Mouse (Mus musculus): ENCODE results near the gene Nemp2. TPM values are rescaled to one million over a fixed set of nuclear protein-coding genes. Genes with fewer than 3 reads are reported as not detected.
A peak's percentile ranks its signal among the peaks of the same experiment; 100 is the strongest.
"Not testable (repeated sequence)": the region's sequence is repeated elsewhere in the genome, so short reads cannot be mapped to it uniquely, and the experiment has no call there.

Gene Nemp2
- polyA plus RNA-seq, 1 experiment from 2014 or later, result 9.3 TPM

GRCm38 (mm10) chr1:52668743-52669323 lies 38.3 kb downstream of the Nemp2 start:
- H3K9me3 ChIP-seq (ENCODE audit: control insufficient read depth, low read length), result 0 out of 2 replicates have a peak, but pooled peaks cover 6% of the 10 kb centered on the region
- H3K27ac ChIP-seq (ENCODE audit: low read length), result no peak overlapping the region
- H3K4me2 ChIP-seq (ENCODE audit: low read length), result no peak overlapping the region
- H3K4me1 ChIP-seq (replicated peaks; ENCODE audit: control insufficient read depth, insufficient read depth, low read length), result peaks cover 3% of the 10 kb centered on the region; the same call in 1 of the 2 replicates
- no peak for ATAC-seq
- no peak overlapping the region for H3K9ac ChIP-seq (replicated peaks; ENCODE audit: low read depth, low read length)
- H3K36me3 ChIP-seq (ENCODE audit: control insufficient read depth, insufficient read depth), result no peaks in the 10 kb centered on the region
- WGBS, result 21% methylated on average over 7 of the region's 7 CpGs
- no peak overlapping the region for H3K4me3 ChIP-seq (replicated peaks; ENCODE audit: low read length)
- H3K27me3 ChIP-seq (replicated peaks; ENCODE audit: control insufficient read depth, insufficient read depth, low read length), result no peaks in the 10 kb centered on the region

DNA sequence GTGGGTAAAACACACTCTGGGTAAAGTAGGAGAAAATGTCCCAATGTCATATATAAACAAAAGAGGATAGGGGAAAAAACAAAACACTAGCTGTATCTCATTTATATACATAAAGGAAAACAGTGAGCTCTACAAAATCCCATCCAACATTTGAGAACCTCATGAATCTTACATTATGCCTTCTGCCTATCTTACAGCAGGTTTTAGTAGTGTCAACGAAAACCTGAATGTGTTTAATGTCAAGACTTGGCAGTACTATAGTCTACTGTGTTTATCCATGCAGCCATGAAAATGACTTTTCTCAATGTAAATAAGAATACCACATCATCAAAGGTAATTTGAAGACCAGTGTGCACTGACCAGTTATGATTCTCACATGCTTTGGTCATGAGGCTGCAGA lies 39.4 kb downstream of the Nemp2 start:
- peaks cover 3% of the 10 kb centered on the region; the same call in 1 of the 2 replicates for H3K4me1 ChIP-seq (replicated peaks; ENCODE audit: control insufficient read depth, insufficient read depth, low read length)
- no peaks in the 10 kb centered on the region for H3K27me3 ChIP-seq (replicated peaks; ENCODE audit: control insufficient read depth, insufficient read depth, low read length)
- no peak overlapping the region for H3K4me3 ChIP-seq (replicated peaks; ENCODE audit: low read length)
- ATAC-seq, result peak; percentile 49; the same call in 1 of the 2 replicates
- 59% methylated on average over 1 of the region's 1 CpGs for WGBS
- H3K9ac ChIP-seq (replicated peaks; ENCODE audit: low read depth, low read length), result no peak overlapping the region
- no peaks in the 10 kb centered on the region for H3K36me3 ChIP-seq (ENCODE audit: control insufficient read depth, insufficient read depth)
- H3K9me3 ChIP-seq (ENCODE audit: control insufficient read depth, low read length), result 0 out of 2 replicates have a peak, but pooled peaks cover 3% of the 10 kb centered on the region
- peak overlapping the region; percentile 28; the same call in 1 of the 2 replicates for H3K27ac ChIP-seq (ENCODE audit: low read length)
- H3K4me2 ChIP-seq (ENCODE audit: low read length), result no peak overlapping the region

- no peak overlapping the region for H3K9ac ChIP-seq (replicated peaks; ENCODE audit: low read depth, low read length)
- H3K27ac ChIP-seq (ENCODE audit: low read length), result no peak overlapping the region
- H3K4me3 ChIP-seq (replicated peaks; ENCODE audit: low read length), result no peak overlapping the region
- H3K27me3 ChIP-seq (replicated peaks; ENCODE audit: control insufficient read depth, insufficient read depth, low read length), result no peaks in the 10 kb centered on the region
- no peak for ATAC-seq
- H3K9me3 ChIP-seq (ENCODE audit: control insufficient read depth, low read length), result 0 out of 2 replicates have a peak, but pooled peaks cover 3% of the 10 kb centered on the region
- no peaks in the 10 kb centered on the region for H3K36me3 ChIP-seq (ENCODE audit: control insufficient read depth, insufficient read depth)
- no peak overlapping the region for H3K4me2 ChIP-seq (ENCODE audit: low read length)
- WGBS, result 70% methylated on average over 7 of the region's 7 CpGs
- H3K4me1 ChIP-seq (replicated peaks; ENCODE audit: control insufficient read depth, insufficient read depth, low read length), result 0 out of 2 replicates have a peak, but pooled peaks cover 3% of the 10 kb centered on the region
Observed at GRCm38 (mm10) chr1:52675561-52676551, 45.4 kb downstream of the Nemp2 start.

- 0 out of 2 replicates have a peak, but pooled peaks cover 3% of the 10 kb centered on the region for H3K9me3 ChIP-seq (ENCODE audit: control insufficient read depth, low read length)
- no peak for ATAC-seq
- 51% methylated on average over 3 of the region's 3 CpGs for WGBS
- no peaks in the 10 kb centered on the region for H3K27me3 ChIP-seq (replicated peaks; ENCODE audit: control insufficient read depth, insufficient read depth, low read length)
- H3K4me1 ChIP-seq (replicated peaks; ENCODE audit: control insufficient read depth, insufficient read depth, low read length), result 0 out of 2 replicates have a peak, but pooled peaks cover 3% of the 10 kb centered on the region
- no peaks in the 10 kb centered on the region for H3K36me3 ChIP-seq (ENCODE audit: control insufficient read depth, insufficient read depth)
- H3K27ac ChIP-seq (ENCODE audit: low read length), result no peak overlapping the region
- no peak overlapping the region for H3K4me2 ChIP-seq (ENCODE audit: low read length)
- H3K4me3 ChIP-seq (replicated peaks; ENCODE audit: low read length), result no peak overlapping the region
- no peak overlapping the region for H3K9ac ChIP-seq (replicated peaks; ENCODE audit: low read depth, low read length)
Observed at GRCm38 (mm10) chr1:52676621-52677020, 46.1 kb downstream of the Nemp2 start.

- no peak for ATAC-seq
- no peak overlapping the region for H3K4me2 ChIP-seq (ENCODE audit: low read length)
- H3K9ac ChIP-seq (replicated peaks; ENCODE audit: low read depth, low read length), result no peak overlapping the region
- H3K27me3 ChIP-seq (replicated peaks; ENCODE audit: control insufficient read depth, insufficient read depth, low read length), result no peaks in the 10 kb centered on the region
- H3K4me3 ChIP-seq (replicated peaks; ENCODE audit: low read length), result no peak overlapping the region
- H3K4me1 ChIP-seq (replicated peaks; ENCODE audit: control insufficient read depth, insufficient read depth, low read length), result no peaks in the 10 kb centered on the region
- 70% methylated on average over 4 of the region's 4 CpGs for WGBS
- H3K36me3 ChIP-seq (ENCODE audit: control insufficient read depth, insufficient read depth), result no peaks in the 10 kb centered on the region
- no peak overlapping the region for H3K27ac ChIP-seq (ENCODE audit: low read length)
- H3K9me3 ChIP-seq (ENCODE audit: control insufficient read depth, low read length), result no peaks in the 10 kb centered on the region
Observed at GRCm38 (mm10) chr1:52683550-52683949, 53.0 kb downstream of the Nemp2 start.

- 82% methylated on average over 8 of the region's 8 CpGs for whole genome bisulfite sequencing
- H3K9ac ChIP-seq (replicated peaks; ENCODE audit: low read depth, low read length), result no peak overlapping the region
- no peak overlapping the region for H3K4me3 ChIP-seq (replicated peaks; ENCODE audit: low read length)
- no peak overlapping the region for H3K4me2 ChIP-seq (ENCODE audit: low read length)
- no peaks in the 10 kb centered on the region for H3K27me3 ChIP-seq (replicated peaks; ENCODE audit: control insufficient read depth, insufficient read depth, low read length)
- no peaks in the 10 kb centered on the region for H3K9me3 ChIP-seq (ENCODE audit: control insufficient read depth, low read length)
- no peaks in the 10 kb centered on the region for H3K4me1 ChIP-seq (replicated peaks; ENCODE audit: control insufficient read depth, insufficient read depth, low read length)
- H3K36me3 ChIP-seq (ENCODE audit: control insufficient read depth, insufficient read depth), result no peaks in the 10 kb centered on the region
- no peak overlapping the region for H3K27ac ChIP-seq (ENCODE audit: low read length)
- ATAC-seq, result no peak
Observed at GRCm38 (mm10) chr1:52687636-52688035, 57.1 kb downstream of the Nemp2 start.

- 97% methylated on average over 13 of the region's 13 CpGs for WGBS
- not testable (repeated sequence) for H3K27me3 ChIP-seq (replicated peaks; ENCODE audit: control insufficient read depth, insufficient read depth, low read length); H3K36me3 ChIP-seq (ENCODE audit: control insufficient read depth, insufficient read depth); H3K4me2 ChIP-seq (ENCODE audit: low read length); H3K4me3 ChIP-seq (replicated peaks; ENCODE audit: low read length); ATAC-seq; H3K9me3 ChIP-seq (ENCODE audit: control insufficient read depth, low read length); H3K27ac ChIP-seq (ENCODE audit: low read length); H3K4me1 ChIP-seq (replicated peaks; ENCODE audit: control insufficient read depth, insufficient read depth, low read length); H3K9ac ChIP-seq (replicated peaks; ENCODE audit: low read depth, low read length)
Observed at GRCm38 (mm10) chr1:52694456-52694855, 64.0 kb downstream of the Nemp2 start.

Measured in forebrain, embryonic 16.5 days (tissue).